Mouse (Mus musculus): ENCODE data around the gene Mipep. TPM values are rescaled to one million over a fixed set of nuclear protein-coding genes. Genes with fewer than 3 reads are reported as not detected.
A peak's percentile ranks its signal among the peaks of the same experiment; 100 is the strongest.

Mipep gene
- 10 to 100 TPM; 35.0 to 36.0 TPM for total RNA-seq (2021)
- long read RNA-seq, experiment 1, transcript Mipep-201 (19 exons, 3,015 nt): major isoform, 93 of 101 reads
- long read RNA-seq, experiment 1, partial matches to known transcripts: 0 of 101 reads
- long read RNA-seq, experiment 1, other reads (novel, unspliced or antisense): 5 of 101 reads
- long read RNA-seq, experiment 2, transcript Mipep-201 (19 exons, 3,015 nt): major isoform, 66 of 77 reads
- long read RNA-seq, experiment 2, partial matches to known transcripts: 6 of 77 reads
- long read RNA-seq, experiment 2, other reads (novel, unspliced or antisense): 1 of 77 reads

DNA sequence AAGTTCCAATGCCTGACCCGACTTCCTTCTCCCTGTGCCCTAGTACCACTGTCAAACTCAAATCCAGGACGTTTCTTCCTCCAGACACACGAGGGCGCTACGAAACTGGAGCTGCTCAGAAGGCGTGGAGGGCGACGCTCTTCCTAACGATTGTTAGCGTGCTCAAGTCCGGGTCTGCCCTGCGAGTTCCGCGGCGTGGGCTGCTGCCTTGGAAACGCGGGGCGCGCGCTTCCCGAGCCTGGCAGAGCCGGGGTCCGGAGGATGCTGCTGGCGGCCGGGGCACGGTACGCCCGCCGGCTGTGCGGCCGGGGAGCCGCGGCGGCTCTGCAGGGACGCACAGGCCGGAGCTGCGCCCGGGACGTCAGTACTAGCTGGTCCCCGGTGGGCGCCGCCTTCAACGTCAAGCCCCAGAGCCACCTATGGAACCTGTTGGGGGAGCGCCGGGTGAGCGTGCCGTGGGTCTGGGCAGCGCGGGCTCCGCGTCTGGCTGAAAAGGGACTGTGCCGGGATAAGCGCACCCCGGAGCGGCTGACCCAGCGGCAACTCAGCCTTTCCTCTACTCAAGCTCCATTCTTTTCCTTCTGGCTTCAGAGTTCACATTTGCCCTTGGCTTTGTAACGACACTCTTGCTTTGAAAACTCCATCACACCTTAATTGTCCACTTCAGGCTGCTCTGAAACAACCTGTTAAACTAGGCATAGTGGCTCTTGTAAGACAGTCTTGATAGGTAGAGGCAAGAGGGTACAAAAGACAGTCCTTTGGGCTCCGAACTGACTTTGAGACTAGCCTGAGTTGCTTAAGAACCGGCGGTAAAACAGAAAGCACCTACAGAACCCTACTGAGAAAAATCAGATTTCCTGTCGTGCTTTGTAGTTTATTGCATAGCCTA lies at the start of gene Mipep:
Gene Mipep, plus strand, starts transcription at position 147 of the 889 bp plus-strand sequence.
- peak; percentile 85 for DNase-seq (ENCODE audit: low spot score)

DNA sequence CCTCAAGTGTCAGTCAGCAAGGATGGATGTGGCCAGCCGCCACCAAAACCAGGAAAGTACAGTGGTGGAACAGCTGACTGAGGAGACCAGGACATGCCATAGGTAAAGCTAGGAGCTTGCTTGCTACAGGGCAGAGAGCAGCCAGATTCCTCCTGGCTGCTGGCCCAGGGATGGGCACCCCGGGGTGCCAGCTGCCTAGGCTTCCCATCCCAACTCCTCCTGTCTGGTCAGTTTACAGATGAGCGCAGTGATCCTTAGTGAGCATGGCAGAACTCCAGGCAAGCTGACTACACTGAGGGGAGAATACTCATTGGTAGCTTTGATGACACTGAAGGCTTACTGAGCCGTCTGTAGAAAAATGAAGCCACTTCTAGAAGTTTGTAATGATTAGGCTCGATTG lies 49.2 kb upstream of the Mipep start:
- no peak for DNase-seq (ENCODE audit: low spot score)

DNA sequence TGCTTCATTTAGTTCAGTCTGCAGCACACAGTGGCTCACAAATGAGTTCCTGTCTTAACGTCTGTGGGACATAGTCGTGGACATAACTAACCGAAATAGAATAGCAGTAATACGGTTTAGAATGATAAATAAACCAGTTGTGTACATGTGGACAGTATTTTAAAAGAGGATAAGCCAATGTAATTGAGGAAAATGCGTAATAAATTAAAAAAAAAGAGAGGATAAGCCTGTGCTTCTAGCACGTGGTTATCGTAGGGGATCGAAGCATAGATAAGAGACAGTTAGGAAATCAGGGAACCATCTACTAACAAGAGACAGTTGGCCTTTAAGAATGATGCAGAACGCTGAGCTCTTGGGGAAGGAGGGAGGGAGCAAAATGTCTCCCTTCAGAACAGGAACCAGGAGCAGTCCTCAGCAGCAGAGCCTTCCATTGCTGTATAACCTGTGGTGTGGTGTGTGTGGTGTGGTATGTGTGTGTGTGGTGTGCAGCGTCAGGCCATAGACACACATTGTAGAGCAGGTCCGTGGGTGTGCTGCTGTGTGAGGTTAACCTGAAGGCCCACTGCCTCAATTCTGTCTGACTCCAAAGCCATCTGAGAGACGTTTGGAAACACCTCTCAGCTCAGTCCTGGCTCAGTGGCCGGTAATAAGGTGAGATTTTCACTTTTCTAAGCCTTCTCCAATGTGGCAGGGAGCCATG lies 48.4 kb upstream of the Mipep start:
- DNase-seq (ENCODE audit: low spot score): no peak

DNA sequence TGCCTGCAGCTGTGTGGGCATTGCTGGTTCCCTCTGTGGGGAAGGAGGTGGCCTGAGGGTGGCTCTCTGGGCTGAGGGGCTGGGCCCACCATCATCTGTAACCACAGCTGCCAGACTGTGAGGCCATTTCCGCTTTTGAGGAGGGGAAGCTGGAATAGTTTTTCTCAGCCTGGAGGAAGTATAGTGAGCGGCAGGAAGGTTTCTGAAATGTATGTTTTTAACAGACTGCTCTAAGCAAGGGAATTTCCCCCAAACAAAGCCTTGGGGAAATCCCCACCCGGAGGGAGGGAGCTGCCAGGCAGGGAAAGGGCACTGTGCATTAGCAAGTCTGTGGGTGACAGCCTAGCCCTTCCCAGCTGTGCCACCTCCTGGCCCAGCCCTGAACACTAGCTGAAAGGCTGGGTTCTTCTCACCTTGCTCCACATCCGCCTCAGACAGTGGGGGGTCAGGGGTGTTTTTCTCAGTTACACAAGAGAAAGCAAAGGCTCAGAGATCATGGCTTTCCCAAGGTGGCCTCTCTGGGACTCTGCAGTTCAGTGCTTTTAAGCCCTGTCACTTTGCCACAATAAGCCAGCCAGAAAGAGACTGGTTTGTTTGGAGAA lies 47.7 kb upstream of the Mipep start:
- DNase-seq (ENCODE audit: low spot score): peak; percentile 22

DNA sequence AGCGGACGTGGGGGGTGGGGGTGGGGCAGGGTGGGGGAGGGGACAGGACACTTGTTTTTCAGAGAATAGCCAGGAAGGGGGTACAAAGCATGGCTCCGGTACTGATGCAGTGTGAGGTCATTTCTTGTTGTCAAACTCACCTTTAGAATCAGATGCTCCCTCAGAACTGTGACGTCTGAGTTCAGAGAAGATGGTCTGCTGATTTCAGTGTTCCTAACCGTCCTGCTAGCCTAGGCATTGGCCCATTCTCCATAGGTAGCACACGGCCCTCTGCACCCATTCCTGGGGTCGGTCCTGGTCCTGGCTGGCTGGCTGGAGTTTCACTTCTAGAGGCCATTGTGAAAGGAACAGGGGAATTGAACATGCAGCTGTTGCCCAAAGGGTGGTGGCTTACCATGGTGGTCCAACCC lies 47.2 kb upstream of the Mipep start:
- no peak for DNase-seq (ENCODE audit: low spot score)

DNA sequence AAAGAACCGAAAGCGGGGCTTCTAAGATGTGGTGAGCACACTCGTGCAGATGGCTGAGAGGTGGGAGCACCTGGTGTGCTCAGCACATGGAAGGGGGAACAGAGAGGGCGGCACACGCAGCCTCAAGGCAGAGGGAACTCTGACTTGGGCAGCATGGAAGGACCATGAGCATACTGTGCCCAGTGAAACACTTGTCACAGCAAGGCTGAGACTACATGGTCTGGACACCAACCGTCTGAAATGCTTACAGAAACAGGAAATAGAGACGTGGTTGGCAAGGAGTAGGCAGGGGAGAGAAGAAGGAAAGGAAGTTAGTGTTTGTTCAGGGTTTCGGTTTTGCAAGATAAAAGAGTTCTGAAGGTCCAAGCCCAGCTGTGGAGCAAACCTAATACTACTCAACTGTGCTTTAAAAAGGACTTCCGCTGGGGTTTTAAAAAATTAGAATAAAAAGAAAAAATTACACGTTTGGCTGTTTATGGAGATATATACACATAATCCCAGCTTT lies 45.9 kb upstream of the Mipep start:
- no peak for DNase-seq (ENCODE audit: low spot score)

DNA sequence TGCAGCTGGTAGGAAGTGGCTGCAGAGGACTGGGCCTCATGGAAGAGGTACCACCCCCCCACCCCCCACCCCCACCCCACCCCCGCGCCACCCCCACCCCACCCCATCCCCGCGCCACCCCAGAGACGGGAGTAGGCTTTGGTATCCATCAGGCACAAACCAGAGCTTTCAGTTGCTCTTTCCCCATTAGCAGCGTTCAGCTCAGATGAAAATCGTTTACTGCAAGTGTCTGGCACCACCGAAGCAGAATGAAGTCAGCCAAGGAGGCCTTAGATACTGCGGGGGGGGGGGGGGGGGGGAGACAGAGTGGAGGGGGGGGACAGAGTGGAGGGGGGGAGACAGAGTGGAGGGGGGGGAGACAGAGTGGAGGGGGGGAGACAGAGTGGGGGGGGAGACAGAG lies 45.2 kb upstream of the Mipep start:
- no peak for DNase-seq (ENCODE audit: low spot score)

DNA sequence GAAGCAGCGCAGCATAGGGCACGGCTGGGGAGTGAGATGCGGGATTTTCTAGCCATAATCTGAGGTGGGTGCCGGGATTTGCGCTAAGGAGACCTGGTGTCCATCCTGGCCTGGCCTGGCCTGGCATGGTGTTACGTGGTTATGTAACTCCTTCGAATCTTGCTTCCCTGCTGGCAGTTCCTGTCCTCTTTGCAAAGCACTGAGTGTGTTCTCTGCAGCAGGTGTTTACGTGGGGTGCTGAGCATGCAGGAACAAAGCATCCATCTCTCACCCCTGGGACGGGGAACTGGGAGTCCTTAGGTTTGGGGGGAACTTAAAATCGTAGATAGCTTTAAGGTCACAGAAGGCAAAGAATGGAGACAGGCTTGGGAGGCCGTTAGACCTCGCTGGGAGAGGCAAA lies 44.8 kb upstream of the Mipep start:
- DNase-seq (ENCODE audit: low spot score): no peak

DNA sequence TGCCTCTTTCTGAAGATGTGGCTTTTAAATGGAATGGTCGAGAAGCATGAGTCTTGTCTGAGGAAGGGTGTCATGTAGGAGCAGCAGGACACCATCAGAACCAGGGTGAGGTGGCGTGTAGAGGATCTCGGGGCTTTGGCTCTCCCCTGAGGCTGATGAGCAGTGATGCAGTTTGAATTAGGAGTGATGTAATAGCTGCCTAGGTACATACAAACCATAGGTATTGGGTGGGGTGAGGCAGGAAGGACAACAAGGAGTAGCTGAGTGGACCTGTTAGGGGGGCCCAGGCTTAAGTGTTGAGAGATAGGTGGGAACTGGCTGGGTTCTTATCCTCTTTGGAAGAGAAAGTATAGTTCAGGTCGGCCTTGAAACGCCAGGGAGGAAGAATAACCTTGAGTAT lies 43.9 kb upstream of the Mipep start:
- DNase-seq (ENCODE audit: low spot score): no peak

DNA sequence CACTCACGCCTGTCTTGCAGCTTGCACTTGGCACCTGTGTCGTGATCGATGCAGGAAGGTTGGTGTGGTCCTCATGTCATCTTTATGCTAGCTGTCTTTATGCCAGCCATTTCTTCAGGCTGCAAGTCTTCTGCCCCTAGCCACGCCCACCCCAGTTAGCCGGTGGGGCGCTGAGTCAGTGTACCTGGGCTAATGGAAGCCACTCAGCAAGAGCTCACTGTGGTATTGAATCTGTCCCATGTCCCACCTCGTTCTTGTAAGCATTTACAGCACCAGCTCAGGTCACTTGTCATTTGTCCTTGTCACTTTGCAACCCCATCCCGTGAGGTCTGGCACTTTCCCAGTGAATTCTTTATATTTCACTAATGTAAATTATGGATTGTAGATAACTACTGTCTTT lies 43.3 kb upstream of the Mipep start:
- DNase-seq (ENCODE audit: low spot score): no peak

DNA sequence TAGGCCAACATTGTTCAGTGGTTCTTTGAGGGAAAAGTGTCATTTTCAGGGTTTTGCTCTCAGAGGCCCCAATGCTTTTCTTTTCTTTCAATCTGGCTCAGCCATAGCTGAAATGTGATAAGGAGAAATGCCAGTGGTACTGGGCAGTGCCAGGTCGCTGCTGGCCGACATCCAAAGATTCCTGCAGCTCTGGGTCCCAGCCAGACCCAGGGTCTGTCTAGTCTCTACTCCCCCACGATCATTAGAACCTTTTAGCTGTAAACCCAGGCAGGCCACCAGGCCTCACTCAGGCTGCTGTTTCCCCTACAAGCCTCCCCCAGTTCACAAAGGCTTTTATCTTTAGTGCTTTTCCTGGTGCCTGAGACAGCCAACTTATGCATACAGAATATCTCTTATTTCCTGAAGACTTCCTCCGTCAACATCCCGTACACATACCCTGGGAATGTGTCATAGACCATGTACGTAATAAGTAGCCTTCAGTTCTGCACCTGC lies 42.8 kb upstream of the Mipep start:
- no peak for DNase-seq (ENCODE audit: low spot score)

DNA sequence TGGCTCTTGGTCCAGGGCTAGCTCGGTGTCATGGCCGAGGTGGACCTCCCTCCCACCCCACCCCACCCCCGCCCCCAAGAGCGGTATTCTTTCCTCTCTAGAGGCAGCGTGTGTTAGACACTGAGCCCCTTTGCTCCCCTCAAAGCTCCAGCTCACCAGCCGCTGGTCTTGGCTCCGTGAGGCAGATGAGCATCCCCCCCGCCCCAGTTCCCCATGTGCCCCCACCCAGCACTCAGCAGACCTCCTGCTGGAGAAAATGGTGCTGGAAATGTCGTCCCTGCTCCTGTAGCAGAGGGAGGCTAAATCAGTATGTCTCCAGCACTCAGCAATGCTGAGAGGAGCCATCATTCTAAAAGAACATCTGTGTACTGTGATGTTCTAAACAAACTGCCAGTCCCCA lies 40.7 kb upstream of the Mipep start:
- DNase-seq (ENCODE audit: low spot score): no peak

DNA sequence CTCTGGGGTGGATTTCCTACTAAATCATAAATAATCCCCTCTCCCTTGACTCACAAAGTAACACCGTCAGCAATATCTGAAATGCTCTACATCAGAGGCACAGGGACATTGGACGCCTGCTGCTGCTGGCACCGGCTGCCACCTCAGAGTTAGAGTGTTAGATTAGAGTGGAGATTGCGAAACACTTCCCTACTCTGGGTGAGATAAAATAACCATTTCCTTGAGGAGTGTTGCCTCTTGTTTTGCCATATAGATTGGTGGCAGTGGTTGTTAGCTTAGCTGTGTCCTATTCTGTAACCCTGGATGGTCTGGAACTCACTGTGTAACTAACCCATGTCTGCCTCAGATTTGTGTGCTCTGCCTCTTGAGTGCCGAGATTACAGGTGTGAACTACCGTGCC lies 39.2 kb upstream of the Mipep start:
- DNase-seq (ENCODE audit: low spot score): no peak

DNA sequence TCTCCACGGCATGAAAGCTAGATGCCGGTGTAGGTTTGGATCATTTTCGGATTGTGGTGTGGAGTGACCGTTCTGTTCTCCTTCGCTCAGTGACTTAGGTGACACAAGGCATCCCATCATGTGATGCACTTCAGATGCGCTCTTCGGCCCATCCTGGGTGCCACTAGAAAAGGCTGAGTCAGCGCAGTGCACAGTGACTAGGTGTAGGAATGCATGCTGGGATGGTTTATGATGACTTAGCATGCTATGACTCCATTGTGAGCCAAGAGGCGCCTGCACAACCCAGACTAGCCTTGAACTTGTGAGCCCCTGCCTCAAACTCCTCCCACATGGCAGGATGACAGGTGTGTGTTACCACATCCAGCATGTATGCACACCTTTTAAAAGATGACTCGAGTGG lies 38.2 kb upstream of the Mipep start:
- DNase-seq (ENCODE audit: low spot score): no peak

DNA sequence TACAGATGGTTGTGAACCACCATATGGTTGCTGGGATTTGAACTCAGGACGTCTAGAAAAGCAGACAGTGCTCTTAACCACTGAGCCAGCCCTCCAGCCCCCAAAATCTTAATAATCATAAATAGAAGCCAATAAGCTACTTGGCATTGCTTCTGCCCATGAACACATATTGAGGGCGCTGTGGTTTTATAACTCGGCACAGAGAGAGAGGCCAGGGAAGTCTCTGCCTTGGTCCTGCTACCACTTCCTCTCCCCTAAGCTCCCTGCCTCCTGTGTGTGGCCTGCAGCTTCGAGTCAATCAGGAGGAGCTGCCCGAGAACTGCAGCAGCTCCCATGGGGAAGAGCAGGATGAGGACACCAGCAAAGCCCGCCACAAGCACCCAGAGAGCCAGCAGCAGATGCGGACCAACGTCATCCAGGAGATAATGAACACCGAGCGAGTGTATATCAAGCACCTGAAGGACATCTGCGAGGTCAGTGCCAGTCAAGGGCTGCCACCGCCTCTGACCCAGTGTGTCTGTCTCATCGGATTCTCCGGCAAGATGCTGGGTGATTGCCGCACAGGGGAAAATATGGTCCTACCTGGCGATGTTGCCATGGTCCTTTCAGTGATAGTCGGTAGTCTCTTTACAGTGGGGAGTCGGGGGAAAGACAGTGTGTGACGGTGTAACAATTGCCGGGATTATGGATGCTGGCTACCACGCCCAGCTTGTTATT lies 37.1 kb upstream of the Mipep start:
- DNase-seq (ENCODE audit: low spot score): no peak

DNA sequence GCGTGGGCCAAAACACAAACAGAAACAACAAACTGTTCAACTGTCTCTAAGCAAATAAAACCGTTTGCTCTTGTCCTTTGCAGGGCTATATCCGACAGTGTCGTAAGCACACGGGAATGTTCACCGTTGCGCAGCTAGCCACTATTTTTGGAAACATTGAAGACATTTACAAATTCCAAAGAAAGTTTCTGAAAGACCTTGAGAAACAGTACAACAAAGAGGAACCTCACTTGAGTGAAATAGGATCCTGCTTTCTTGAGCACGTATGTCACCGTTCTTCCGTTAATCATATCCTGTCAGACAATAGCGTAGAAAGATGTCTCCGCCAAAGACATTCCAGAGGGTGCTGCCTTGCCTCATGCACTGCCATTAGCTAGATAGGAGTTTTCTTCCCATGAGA lies 34.5 kb upstream of the Mipep start:
- no peak for DNase-seq (ENCODE audit: low spot score)

DNA sequence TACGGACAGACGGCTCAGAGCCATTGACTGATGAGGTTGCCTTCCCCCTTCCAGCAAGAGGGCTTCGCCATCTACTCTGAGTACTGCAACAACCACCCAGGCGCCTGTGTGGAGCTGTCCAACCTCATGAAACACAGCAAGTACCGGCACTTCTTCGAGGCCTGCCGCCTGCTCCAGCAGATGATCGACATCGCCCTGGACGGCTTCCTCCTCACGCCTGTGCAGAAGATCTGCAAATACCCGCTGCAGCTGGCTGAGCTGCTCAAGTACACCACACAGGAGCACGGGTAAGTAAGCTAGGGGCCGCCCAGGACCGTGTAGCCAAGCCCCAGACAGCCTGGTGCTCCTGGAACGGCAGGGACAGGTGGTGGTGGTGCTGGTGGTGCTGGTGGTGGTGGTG lies 32.8 kb upstream of the Mipep start:
- no peak for DNase-seq (ENCODE audit: low spot score)

DNA sequence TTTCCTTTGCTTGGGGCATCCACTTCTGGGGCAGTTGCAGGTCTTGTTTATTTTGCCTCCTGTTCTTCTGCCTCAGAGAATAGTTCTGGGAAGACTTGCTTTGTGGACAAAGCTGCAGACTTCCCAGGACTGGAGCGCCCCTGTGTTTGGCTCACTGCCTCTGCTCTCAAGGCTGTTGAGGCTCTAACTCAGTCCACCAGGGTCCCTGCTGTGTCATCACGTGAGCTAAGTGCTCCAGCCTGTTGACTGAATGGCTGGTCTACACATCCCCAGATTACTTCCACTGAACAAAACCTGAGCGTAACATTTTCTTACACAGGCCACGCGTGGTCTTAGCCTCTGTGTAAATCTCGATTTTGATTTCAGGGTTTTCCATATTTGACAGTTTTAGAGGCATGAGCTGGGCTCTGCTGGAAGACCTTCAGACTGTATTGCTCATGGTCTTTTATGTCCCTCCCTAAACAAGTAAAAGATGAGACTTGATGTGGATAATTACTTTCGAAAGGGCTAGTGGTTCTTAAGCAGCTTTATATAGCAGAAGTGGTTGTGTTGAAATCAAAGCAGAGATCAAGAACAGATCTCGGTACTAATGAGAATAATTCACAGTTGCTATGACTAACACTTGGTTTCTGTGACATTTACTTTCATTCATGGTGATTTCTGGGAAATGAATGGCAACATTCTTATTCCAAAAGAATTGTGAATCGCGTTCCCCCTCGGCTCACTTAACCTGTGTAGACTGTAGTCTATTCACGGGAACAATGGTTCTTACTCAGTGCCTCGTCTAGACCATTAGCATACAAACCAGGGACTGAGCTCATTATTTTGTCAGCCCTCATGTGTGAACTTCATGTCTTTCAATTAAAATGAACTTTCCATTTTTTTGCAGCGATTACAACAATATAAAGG lies 31.2 kb upstream of the Mipep start:
- DNase-seq (ENCODE audit: low spot score): no peak

DNA sequence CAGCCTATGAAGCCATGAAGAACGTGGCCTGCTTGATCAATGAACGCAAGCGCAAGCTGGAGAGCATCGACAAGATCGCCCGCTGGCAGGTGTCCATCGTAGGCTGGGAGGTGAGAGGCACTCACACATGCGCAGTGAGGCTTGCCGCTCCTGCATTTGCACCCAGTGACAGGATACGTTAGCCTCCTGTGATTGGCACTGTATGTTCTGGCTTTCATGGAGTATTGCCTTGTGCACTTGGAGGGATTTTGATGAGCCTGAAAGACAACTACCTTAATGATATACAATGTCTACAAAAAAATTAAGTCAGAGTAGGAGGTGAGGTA lies 30.6 kb upstream of the Mipep start:
- DNase-seq (ENCODE audit: low spot score): no peak

DNA sequence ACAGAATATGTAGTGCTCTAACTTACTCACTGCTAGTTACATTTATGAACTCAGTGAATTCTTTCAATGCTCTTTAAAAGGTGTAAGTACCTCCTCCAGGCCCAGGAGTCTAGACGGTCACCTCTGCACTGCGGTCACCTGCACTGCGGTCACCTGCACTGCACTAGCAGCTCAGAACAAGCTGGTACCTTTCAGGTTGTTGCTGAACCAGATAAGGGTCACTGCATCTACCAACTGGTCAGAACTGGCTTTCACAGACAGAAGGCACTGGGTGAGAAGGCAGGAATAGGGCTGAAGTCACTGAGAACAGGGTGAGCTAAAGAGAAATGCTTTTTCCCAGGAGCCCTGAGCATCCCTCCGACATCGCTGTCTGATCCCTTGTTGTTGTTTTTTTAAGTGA lies 29.7 kb upstream of the Mipep start:
- DNase-seq (ENCODE audit: low spot score): no peak
